Mouse (Mus musculus): ENCODE measurements around the gene Psen2.

The Psen2 gene

GRCm38 (mm10) chr1:180274725-180275308 is 11.6 kb upstream of the Psen2 start:
- no peak for DNase-seq (ENCODE audit: low read depth, low spot score)

- DNase-seq (ENCODE audit: low read depth, low spot score), result no peak
Measured at GRCm38 (mm10) chr1:180269033-180269432, 5.8 kb upstream of the Psen2 start.

- DNase-seq (ENCODE audit: low read depth, low spot score), result peak; percentile 85
Measured at GRCm38 (mm10) chr1:180268249-180269031, 5.2 kb upstream of the Psen2 start.

- no peak for DNase-seq (ENCODE audit: low read depth, low spot score)
Measured at GRCm38 (mm10) chr1:180267151-180267550, 3.9 kb upstream of the Psen2 start.

- DNase-seq (ENCODE audit: low read depth, low spot score), result no peak
Measured at GRCm38 (mm10) chr1:180265399-180265798, 2.2 kb upstream of the Psen2 start.

GRCm38 (mm10) chr1:180264851-180265250 is 1.6 kb upstream of the Psen2 start:
- DNase-seq (ENCODE audit: low read depth, low spot score), result no peak

GRCm38 (mm10) chr1:180264389-180264788 is 1.2 kb upstream of the Psen2 start:
- DNase-seq (ENCODE audit: low read depth, low spot score), result no peak

GRCm38 (mm10) chr1:180261857-180262570 is 1.2 kb downstream of the Psen2 start:
- DNase-seq (ENCODE audit: low read depth, low spot score), result no peak

GRCm38 (mm10) chr1:180261415-180261814 is 1.8 kb downstream of the Psen2 start:
- DNase-seq (ENCODE audit: low read depth, low spot score), result no peak

GRCm38 (mm10) chr1:180260886-180261285 is 2.4 kb downstream of the Psen2 start:
- DNase-seq (ENCODE audit: low read depth, low spot score), result no peak

- DNase-seq (ENCODE audit: low read depth, low spot score), result no peak
Measured at GRCm38 (mm10) chr1:180259753-180260152, 3.5 kb downstream of the Psen2 start.

- DNase-seq (ENCODE audit: low read depth, low spot score), result no peak
Measured at GRCm38 (mm10) chr1:180257446-180257845, 5.8 kb downstream of the Psen2 start.

- no peak for DNase-seq (ENCODE audit: low read depth, low spot score)
Measured at GRCm38 (mm10) chr1:180256866-180257265, 6.4 kb downstream of the Psen2 start.

GRCm38 (mm10) chr1:180256138-180256674 is 7.0 kb downstream of the Psen2 start:
- DNase-seq (ENCODE audit: low read depth, low spot score), result peak; percentile 89

- DNase-seq (ENCODE audit: low read depth, low spot score), result no peak
Measured at GRCm38 (mm10) chr1:180255294-180256117, 7.7 kb downstream of the Psen2 start.

GRCm38 (mm10) chr1:180254316-180254715 is 8.9 kb downstream of the Psen2 start:
- DNase-seq (ENCODE audit: low read depth, low spot score), result no peak

- no peak for DNase-seq (ENCODE audit: low read depth, low spot score)
Measured at GRCm38 (mm10) chr1:180252656-180253190, 10.5 kb downstream of the Psen2 start.

- DNase-seq (ENCODE audit: low read depth, low spot score), result no peak
Measured at GRCm38 (mm10) chr1:180251176-180252048, 11.8 kb downstream of the Psen2 start.

GRCm38 (mm10) chr1:180250441-180250830 is 12.8 kb downstream of the Psen2 start:
- no peak for DNase-seq (ENCODE audit: low read depth, low spot score)

Measured in retina, postnatal 7 days (tissue).